Mouse (Mus musculus): ENCODE measurements around the gene Rpusd2.
"Not testable (repeated sequence)": the region's sequence is repeated elsewhere in the genome, so short reads cannot be mapped to it uniquely, and the experiment has no call there.

The Rpusd2 gene

DNA sequence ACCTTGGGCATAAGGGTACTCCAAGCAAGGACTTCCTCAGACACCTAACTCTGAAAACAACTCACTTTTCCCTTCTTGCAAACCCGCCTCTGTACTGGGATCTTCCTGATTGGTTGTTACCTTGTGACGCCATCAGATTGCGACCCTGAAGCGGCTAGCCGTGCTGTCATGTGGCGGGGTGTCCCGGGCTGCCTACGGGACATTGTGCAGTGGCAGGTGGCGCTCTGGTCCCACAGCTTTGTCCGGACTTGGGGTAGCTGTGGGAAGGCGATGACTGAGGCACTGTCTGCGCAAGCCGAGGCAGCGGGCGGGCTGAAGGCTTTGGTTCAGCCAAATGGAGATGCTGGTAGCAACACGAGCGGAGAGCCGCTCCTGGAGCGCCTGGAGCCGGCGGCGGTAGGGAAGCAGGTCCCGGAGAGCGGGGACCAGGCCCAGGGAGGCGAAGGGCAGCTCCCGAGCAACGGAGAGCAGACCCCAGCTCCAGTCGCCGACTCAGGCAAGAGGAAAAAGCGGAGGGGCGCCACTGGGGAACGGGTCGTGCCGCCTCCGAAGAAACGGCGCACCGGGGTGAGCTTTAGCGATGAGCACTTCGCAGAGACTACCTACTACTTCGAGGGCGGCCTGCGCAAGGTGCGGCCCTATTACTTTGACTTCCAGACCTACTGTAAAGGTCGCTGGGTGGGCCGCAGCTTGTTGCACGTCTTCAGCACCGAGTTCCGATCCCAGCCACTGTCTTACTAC, at the start of gene Rpusd2:
Gene Rpusd2 (plus strand): TSS at position 135 of the 741 bp plus-strand sequence.
- peak; percentile 93 to 95 for DNase-seq

DNA sequence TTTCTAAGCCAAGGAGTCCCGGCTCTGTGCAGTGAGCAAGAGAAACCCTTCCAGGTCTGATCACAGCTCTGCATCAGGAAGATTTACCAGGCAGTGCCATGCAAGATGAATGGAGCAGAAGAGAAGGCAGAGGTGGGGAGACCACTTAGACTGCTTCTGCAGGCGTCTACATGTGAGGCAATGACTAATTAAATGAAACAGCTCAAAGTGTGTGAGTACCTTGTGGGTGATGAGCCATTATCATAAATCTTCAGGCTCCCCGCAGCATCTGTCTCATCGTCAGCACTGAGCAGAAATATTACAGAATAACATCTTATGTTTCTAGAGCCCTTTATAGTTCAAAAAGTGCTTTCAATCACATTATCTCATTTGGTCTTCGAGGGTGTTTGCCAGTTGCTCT, 39.1 kb upstream of the Rpusd2 start:
- no peak for DNase-seq

DNA sequence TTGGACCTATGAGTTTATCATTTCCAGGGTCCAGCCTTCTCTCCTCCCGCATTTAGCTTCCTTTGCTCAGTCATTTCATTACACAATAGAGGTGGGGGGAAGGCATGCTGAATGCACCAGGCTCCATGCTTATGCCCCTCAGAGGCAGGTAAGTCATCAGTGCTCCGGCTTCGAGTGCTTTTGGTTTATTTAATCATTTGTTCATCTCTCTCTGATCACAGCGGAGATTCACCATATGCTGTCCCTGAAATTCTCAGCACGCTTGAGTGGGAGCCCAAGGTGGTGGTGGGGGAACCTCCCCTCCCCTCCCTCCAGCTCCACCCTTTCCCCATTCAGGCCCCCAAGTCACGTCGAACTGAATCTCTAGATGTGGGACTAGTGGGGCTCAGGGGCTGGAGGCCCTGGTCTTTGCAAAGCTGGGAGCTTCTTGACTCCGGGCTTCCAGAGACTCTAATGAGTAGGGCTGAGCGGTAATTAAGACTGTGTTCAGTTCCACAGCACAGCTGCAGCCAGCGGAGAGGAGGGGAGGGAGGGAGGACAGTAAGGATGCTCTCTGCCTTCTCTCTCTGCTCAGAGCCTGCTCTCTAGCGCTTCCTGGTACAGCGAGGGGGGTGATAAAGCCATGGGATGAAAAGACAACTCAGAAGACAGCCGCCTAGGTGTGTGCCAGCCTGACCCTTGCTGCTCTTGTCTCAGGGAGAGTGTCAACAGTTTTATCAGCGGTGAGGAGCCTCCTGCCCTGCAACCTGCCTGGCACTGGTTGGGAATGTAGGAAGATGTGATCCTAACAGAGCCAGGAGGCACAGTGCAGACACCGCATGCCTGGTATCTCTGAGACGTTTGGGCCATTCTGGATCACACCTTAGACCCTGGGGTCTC, 38.4 kb upstream of the Rpusd2 start:
- DNase-seq, result no peak

DNA sequence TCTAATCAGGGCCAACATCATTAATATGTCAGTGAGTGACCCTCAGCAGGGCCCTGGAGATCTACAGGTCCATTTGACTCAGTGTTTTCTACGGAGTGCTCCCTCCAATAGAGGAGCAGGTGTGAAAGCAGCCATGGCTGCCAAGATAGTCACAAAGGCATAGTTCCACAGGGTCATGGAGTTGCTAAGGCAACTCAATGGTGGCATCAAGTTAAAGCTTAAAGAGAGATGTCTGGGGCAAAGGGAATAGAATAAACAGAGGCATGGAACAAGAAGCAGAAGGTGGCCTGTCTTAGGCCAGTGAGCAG, 37.8 kb upstream of the Rpusd2 start:
- DNase-seq, result no peak

DNA sequence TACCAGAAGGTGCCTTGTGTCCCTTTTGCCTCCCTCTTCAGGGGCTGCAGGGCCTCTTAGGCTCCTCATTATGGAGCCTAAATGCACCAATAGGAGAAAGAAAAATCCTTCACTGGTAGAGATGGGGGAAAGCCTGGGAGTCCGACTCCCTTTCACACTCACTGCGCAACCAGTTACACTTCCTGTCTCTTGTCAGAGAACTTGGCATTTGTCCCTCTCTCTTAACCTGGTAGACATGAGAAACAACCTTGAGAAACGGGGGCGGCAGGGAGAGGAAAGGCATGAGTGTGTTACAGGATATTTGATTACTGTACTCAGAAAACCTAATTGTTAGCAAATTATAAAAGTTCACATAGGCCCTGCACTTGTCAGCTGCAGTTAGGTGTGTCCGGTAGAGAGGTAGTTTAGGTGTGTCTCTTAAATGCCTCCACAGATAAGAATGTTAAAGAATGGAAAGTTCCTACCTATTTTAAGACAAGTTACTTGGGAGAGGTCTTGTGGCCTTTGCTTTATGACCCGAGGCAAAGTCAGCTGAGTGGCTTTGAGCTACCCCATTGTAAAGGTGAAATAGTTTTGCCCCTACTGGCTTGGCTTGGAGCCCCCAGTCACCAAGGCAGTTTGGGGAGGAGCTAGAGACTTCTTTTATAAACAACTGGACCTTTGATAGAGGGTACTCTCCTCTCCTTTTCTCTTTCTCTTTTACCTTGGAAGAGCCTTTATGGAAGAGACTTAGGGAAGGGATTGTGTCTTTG, 36.3 kb upstream of the Rpusd2 start:
- DNase-seq, result no peak

DNA sequence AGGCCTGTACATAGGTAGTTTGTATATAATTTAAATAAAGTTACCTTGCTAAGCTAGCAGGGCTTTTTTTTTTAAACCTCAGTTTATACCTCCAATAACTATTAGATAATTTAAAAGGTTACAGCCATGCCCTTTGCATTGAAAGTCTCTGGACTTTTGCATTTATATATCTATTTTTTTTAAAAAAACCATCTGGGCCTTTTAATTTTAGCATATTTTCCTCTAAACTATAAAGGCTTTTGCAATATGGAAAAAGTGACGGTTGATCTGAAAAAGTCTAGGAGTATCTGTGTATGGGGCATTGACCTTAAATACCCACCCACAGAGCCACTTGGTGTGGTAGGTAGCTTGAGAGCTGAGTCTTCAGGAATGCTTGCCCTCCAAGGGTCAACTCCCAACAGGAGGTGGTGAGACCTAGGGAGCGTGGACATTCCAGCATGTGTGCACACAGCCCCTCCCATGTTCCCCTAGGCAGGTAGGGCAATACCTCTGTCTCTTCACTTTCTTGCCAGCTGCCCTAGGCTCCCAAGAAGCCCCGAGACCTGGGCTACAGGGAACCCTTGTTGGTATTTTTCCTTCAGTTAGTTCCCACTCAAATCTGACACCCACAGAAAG, 35.5 kb upstream of the Rpusd2 start:
- no peak for DNase-seq

DNA sequence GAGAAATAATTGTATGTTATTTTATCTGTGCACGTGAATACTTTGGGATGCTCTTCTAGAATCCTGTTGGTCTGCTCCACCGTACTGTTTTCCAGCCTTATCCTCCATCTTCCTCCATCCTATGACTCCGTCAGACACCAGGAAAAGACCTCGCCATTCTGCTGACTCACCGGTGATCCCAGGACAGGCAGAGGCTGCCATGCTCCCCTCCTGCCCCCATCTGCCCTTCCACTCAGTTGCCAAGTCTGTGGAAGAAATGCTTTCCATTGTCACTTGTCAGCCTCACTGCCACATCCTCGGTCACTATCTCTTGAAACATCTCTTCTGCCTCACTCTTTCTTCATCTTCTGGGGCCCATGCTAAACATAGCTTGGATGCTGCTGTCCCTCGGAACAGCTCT, 27.7 kb upstream of the Rpusd2 start:
- peak; percentile 66 for DNase-seq

DNA sequence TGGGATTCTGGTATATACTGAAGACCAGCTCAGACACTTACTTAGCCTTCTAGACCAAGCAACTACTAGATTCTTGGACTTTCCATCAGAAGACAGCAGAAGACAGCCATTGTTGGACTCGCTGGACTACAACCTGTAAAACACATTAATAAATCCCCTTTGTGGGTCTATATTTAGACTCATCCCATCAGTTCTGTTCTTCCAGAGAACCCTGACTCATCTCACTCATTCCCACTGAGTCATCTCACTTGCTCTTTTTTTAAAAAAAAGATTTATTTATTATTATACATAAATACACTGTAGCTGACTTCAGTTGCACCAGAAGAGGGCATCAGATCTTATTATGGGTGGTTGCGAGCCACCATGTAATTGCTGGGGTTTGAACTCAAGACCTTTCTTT, 25.2 kb upstream of the Rpusd2 start:
- no peak for DNase-seq

DNA sequence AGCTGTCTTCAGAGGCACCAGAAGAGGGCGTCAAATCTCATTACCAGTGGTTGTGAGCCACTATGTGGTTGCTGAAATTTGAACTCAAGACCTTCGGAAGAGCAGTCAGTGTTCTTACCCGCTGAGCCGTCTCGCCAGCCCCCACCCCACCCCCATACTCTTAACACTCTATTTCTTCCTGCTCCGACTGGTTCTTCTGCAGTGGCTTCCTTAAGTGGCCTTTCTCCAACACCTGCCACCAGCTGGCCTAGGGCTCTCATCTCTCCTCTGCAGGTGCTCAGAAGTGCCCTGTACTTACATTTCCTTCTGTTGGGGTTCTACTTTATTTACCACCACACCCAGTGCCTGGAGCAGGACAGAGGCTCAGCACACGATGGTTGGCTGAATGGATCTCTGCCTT, 19.6 kb upstream of the Rpusd2 start:
- no peak for DNase-seq

DNA sequence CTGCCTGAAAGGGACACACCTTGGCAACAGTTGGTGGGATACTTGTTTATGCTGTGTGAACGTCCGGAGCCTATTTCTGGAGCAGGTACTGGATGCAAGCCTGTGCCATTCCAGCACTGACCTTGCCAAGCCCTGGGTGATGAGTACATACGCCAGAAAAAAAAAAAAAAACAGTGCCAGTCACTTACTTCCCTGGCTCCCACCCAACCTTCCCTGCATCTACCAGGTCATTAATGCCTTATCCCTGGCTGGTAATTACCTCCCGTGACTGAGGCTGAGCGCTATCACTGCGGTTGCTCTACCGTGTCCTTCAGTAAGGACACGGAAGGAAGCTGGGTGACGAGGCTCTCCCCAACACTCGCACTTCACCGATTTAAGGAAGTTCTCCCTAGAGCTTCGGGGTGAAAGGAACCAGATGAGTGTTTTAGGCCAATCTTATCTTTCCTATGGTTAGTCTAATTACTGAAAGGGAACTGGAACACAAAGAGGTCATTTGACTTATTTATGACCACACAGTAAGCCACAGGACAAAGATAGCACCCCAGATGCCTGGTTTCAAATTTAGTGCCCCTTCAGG, 18.9 kb upstream of the Rpusd2 start:
- peak; percentile 75 to 76 for DNase-seq

DNA sequence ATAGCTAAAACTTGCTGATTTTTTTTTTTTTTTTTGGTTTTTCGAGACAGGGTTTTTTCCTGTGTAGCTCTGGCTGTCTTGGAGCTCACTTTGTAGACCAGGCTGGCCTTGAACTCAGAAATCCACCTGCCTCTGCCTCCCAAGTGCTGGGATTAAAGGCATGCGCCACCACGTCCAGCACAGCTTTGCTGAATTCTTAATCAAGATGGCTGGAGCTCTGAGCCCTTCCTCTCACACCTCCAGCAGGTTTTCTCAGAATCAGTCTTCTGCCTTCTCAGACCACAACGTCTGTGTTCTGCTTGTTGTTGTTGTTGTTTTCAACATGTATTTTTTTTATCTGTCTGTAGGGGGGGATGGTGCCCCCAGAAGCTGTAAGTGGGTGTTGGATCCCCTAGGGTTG, 18.3 kb upstream of the Rpusd2 start:
- not testable (repeated sequence) for DNase-seq

DNA sequence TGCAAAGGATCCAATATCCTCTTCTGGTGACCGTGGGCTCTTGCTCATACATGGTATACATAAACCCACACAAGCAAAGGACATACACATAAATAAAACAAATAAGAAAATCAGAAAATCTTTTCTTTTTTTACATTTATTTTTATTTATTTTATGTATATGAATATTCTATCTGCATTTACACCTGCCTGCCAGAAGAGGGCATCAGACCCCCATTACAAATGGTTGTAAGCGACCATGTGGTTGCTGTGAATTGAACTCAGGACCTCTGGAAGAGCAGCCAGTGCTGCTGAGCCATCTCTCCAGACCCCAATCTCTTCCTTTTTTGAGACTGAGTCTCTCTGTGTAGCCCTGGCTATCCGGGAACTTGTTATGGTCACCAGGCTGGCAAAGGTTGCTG, 16.9 kb upstream of the Rpusd2 start:
- DNase-seq, result no peak

DNA sequence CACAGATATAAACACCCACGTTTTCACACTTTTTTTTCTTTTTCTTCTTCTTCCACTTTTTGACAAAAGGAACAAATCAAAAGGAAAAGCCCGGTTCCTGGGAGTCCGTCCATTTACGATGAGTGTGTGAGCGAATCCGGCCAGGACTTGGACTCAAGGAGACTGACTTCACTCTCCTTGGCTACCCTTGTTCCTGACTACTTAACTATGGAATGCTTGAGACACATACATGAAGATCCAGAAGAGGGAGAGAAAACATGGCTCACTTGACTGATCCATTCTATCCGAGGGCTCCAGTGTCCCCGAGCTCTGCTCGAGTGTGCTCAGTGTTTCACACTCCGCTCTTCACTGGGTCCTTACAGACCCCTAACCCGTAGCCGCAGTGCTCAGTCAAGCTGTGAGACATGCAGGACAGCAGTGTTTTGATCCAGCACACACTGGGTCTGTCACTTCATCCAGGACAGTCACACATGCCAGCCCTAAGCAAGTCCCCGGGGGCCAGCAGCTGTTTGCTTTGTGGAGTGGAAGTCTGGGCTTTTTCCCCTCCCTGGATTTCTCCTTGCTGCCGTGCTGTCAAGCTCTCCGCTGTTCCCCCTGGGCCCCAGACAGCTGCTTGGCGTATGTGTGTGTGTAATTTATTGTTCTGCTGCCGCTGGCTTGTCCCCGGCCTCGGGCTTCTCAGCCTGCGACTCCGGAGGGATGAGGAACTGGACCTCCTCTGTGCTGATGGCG, 16.0 kb upstream of the Rpusd2 start:
- no peak for DNase-seq

DNA sequence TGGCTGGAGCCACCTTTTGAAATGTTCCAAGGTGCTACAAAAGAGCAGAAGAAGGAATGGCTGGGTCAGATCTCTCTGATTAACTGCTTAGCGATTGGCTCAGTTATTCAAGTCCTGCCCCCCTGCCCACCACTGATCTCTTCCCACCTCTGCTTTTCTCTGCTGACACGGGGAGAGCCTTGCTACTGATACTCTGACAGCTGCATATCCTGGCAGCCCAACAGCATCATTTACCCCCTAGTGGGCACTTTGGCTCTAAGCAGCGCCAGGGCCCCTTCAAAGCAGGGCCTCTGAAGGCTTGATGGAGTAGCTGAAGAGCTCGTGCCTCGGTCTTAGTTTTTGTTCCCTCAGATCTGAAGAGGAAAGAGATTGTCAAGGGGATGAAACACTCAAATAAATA, 15.5 kb upstream of the Rpusd2 start:
- DNase-seq, result peak; percentile 43 to 44

DNA sequence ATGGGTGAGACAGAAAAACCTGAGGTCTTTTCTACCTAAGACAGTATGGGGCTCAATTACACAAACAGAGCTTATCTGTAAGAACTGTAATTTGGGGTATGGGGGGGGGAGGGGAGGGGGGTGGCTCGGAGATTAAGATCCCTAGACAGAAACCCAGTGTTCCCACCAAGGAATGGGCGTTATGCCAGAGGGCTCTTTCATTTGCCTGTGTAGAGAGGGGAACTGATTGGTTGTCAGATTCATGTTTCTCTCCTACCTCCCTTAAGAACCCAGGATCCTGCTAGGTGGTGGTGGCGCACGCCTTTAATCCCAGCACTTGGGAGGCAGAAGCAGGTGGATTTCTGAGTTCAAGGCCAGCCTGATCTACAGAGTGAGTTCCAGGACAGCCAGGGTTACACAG, 15.1 kb upstream of the Rpusd2 start:
- peak in 1 of 2 experiments; percentile 33 for DNase-seq

DNA sequence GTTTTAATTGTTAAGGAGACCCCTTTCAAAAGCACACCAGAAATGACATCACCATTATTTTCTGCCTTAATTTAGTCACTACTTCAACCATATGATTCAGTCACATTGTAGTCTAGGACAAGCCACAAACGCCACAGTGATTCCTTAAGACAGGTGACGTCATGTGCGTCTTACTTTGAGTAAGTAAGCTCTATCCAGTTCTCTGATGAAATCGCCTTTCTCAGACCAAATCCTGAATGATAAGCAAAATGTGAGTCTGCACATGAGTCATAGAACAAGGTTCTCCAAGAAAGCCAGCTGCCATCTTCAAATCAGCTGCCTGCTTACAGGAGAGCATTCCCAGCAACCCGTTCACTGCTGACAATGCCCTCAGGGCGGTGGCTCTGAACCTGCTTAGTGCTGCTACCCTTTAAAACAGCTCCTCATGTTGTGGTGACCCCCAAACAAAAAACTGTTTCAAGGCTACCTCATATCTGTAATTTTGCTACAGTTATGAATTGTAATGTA, 11.4 kb upstream of the Rpusd2 start:
- no peak for DNase-seq

DNA sequence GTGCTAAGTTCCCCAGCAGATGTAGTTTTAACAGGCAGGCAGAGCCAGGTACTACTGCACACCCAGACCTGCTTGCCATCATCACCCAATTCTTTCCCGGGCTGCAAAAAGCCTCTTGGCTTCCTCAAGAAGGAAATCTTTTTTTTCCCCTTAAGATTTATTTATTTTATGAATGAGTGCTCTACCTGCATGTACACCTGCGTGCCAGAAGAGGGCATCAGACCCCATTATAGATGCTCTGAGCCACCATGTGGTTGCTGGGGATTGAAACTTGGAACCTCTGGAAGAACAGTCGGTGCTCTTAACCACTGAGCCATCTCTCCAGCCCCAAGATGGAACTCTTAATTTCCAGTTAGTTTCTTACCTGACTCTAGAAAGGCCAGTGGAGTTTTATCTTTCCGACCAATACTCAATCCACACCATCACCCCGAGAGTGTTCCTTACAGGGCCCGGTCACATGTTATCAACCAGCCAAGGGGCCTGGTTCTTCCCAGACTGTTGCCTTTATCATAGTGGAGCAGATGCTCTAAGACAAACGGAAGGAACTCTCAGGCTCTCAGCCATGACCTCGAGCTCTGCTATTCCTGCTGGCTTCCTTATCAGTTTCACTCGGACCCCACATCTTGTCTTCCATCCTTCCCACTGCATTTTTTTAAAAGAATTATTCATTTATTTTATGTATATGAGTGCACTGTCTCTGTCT, 9.9 kb upstream of the Rpusd2 start:
- no peak for DNase-seq

DNA sequence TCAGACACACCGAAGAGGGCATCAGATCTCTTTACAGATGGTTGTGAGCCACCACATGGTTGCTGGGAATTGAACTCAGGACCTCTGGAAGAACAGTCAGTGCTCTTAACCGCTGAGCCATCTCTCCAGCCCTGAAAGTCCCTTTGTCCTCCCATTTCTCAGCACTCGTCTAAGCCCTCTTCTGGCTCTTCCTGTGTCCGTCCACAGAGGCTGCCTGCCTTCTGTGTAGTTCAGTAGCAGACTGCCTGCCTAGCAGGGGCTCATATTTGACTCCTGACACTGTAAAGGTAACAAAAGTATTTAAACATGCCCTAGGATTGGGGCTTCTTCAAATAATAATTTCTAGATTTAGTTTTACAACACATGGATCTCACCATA, 9.4 kb upstream of the Rpusd2 start:
- DNase-seq, result no peak

DNA sequence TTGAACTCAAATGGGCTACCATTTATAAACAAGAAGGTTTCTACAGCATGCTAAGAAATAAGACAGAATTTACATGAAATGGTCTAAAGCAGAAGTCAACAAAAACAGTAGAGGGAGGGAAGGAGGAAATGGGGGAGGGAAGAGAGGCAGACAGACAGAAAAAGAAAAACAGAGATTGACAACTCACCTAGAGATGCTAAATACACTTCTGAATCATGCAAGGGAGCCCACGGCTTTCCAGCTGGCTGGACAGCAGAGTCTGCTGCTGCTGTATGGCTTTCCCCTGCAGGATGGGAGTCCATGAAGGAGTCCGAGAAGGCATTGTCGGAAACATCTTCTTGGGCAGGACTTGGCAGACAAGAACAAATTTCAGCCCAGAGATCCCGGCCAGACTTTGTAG, 7.6 kb upstream of the Rpusd2 start:
- DNase-seq, result no peak

DNA sequence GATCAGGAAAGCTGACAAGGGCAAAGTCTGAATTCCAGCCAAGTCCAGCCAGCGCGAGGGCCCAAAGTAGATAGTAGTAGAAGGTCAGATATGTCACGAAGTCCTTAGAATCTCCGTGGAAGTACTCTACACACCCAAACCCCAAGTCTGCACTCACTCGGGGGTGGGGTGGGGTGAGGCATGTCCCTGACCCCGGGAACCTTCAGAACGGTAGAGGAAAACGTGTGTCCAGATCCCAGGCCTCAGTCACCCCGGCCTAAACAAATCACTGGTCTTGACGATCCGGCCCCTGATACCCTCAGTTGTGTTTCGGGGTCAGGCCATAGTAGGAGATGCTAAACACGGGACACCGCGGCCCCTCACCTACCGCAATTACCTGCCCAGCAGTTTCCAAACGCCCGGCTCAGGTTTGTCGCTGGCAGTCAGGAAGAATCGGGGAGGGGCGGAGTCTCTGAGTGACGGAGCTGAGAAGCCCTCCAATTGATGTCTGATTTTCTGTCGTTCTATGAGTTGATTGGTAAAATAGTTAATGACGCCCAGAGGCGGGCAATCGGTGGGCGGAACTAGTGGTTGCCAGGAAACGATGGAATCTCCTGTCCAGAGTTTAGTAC, 5.5 kb upstream of the Rpusd2 start, which contains the start of gene Ccdc32:
Gene Ccdc32 (minus strand): TSS at position 453 of the 611 bp plus-strand sequence.
- peak; percentile 95 to 96 for DNase-seq

DNA sequence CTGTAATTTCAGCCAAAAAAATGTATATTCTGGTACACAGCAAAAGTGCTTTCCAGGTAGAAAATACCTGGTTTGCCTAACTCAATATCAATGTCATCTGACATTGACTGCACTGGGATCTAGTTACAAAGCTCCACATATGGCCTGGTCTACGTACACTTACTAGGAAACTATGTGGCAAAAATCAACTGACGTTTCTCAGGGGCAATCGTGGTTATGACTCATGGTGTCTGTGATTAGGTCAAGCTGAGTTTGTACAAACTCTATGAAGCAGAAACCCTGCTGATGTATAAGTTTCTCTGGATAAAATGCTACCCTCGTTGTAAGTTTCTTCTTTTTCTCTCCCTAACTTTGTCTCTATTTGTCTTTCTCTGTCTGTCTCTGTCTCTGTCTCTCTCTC, 2.4 kb upstream of the Rpusd2 start:
- DNase-seq, result no peak

Measured in cerebellum, postnatal 14 days (tissue).